Mouse (Mus musculus): Measurements from ENCODE around the gene Msln.

Gene Msln

DNA sequence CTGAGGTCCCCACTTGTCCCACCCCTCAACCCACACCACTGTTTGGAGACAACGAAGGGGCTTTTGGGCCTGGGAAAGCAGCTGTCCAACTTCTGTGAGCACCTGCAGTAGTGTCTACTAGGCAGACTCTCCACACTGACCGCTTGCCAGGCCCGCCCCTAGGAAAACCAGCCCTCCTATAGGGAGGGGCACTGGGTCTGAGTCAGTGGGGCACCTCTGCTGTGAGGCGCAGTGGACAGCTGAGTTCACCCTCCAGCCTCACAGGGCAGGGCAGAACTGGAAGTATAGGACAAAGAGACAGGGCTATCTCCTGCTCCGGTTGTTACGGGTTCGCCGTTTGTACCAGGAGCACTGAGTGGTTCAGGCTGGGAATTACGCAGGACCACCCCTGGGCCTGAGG lies at the start of gene Msln:
TSS of gene Msln (minus strand) at position 138 of the 400 bp plus-strand sequence.
- DNase-seq (ENCODE audit: low read depth, low spot score) = no peak

DNA sequence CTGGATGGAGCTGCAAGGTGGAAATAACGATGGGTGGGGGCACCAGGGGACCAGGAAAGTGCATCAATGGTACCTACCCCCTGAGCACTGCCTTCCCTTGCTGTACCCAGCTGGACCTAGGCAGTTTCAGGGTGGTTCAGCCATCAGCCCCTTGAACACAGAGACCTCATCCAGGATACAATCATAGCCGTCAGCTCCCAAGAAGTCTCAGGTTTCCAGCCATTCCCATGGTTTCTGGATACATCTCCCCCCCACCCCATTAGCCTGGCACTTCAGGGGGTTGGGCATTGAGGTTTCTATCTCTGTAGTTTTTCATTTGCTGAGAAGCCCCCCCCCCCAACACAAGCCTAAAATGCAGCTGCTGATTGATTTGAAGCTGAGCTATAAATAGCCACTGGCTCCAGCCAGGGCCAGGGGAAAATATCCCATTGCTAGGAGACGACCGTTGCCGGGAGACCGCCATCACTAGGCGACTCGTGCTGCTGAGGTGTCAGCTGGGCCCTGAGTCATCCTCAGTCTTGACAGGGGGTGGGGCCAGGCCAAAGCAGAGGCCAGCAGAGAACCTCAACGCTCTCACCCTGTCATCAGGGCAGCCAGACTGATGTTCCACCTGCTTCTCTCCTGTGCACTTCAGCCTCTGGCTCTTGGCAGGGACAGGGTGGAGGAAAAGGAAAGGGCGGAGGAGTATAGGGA lies 48.8 kb upstream of the Msln start:
- no peak for DNase-seq (ENCODE audit: low read depth, low spot score)

DNA sequence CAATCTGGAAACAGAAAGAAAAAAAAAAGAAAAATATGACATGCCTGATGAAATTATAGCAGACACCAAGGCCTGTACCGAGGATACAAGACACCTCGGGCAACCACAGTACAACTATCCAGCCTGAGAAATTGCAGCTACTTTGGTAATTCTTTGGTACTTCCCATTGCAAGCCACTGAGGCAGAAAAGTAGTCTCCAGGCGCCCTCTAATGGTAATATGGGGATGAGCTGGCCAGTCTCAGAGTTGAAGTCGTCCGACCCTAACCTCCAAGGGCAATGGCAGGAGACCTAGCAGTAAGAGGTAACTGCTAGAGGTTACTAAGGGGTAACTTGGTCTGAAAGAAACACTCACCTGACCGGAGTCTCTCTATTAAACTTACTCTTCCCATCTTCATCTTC lies 46.9 kb upstream of the Msln start:
- peak; percentile 83 for DNase-seq (ENCODE audit: low read depth, low spot score)

DNA sequence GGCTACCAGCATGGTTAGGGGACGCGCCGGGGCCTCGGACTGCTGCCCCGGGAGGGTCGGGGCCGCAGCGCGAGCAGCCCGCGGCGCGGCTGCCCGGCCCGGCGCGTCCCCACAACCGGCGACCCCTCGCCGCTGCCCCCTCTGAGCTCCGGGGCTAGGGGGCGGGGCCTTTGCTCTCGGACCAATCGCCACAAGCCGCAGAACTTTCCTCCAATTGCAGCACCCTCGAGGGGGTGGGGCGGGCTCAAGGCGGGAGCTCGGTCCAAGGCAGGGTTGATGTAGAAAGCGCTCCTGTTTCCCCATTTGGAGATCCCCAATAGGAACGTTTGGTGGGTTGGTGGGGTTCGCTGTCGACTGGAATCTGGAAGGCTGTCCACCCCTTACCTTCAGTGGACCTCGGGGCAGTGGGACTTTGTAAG lies 42.8 kb upstream of the Msln start, which contains the start of gene Metrn:
TSS of gene Metrn (minus strand) at position 186 of the 419 bp plus-strand sequence.
- peak; percentile 90 for DNase-seq (ENCODE audit: low read depth, low spot score)

DNA sequence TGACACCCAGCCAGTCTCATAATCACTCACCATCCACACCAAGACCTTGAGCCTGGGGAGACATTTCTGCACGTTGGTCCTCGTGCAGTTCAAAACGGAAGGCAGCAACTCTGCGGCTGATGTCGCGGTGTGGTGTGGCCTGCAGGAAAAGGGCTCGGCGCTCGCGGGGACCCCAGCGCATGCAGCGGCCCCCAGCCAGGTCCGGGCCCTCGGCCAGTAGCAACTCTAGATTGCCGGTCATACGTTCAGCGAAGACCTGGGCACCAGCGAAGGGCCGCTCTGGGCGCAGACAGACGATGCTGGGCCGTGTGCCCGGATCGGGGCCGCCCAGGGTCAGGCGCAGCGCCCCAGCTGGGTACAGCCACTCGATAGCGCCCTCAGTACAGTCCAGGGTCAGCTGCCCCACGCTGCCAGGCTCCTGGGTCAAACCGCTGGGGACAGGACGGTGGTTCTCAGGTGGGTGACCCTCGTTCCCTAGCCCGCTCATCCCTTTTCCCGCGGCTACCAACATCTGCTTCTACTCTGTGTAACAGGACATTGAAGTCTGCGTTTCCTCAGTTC lies 42.1 kb upstream of the Msln start:
- DNase-seq (ENCODE audit: low read depth, low spot score) = peak; percentile 39

DNA sequence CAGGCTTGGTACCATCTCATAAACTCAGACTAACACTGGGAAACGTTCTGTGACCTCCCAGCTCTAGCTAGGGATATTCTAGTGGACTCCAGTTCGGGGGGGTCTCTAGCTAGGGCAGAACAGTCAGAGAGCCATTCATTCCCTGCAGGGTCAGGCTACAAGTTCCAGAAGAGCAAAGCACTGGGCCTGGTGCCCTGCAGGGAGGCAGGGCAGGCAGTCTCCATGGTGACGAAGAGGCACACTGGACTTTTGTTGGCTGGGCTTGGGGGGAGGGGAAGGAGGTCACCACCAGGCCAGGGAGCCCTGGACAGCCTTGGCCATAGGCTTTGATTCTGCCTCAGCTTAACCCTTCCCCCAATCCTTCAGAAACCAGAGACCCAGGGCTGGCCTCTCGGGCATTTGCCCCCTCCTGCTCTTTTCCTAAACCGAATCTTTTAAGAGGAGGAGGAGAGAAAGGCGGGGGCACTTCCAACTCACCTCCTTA lies 41.5 kb upstream of the Msln start, which contains the start of gene AC134908.4:
TSS of gene AC134908.4 (minus strand) at position 51 of the 484 bp plus-strand sequence.
- DNase-seq (ENCODE audit: low read depth, low spot score) = no peak

DNA sequence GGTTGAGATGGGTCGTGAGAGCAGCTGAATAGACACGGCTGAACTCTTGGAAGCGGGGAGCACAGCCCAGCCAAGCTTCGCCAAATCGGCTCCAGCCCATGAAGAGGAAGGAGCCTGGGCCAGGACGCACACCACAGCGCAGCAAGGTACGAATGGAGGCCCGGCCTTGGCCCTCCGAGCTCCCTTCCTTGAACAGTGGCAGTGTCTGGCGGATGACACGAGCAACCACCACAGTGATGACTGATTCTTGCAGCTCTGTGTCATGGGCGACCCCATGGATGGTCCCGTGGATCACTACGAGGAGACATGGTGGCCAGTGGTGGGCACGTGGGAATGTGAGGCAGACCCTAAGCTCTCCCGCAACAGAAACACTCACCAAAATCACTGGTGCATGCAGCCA lies 40.8 kb upstream of the Msln start:
- DNase-seq (ENCODE audit: low read depth, low spot score) = no peak

DNA sequence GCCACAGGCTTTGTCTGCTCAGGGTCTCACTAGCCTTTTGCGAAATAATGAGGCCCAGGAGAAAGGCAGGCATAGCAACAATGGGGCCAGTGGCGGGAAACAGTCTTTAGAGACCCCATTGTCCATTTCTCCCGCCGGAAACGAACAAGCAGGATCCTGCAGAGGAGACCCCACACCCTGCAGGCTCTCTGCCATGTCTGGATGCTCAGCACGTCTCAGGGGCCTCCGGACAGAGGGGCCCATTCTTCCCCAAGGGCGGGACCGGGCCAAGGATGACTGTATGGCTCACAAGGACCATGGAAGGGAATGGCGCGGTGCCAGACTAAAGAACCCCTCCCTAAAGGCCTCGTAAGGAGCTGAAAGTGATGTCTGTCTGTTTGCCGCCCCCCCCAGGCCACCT lies 40.0 kb upstream of the Msln start:
- no peak for DNase-seq (ENCODE audit: low read depth, low spot score)

DNA sequence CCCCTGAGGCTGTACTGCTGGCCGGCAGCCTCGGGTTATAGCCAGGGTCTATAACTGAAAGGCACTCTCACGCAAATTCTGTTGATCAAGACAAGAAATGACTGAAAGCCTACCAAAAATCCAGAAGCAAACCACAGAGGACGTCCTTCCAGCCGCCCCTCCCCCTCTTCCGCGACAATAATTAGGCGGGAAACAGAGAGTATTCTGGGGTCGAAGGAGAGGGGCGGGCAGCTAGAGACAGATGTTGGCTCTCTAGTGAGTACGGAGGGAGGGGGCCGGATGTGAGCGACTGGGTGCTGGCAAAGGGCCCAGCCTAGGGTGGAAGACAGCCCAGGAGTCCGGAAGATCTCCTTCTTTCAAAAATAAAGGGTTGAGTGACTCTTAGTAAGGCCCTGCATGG lies 38.4 kb upstream of the Msln start, which contains the start of gene Fam173a:
TSS of gene Fam173a (minus strand) at position 287 of the 400 bp plus-strand sequence.
- peak; percentile 88 for DNase-seq (ENCODE audit: low read depth, low spot score)

DNA sequence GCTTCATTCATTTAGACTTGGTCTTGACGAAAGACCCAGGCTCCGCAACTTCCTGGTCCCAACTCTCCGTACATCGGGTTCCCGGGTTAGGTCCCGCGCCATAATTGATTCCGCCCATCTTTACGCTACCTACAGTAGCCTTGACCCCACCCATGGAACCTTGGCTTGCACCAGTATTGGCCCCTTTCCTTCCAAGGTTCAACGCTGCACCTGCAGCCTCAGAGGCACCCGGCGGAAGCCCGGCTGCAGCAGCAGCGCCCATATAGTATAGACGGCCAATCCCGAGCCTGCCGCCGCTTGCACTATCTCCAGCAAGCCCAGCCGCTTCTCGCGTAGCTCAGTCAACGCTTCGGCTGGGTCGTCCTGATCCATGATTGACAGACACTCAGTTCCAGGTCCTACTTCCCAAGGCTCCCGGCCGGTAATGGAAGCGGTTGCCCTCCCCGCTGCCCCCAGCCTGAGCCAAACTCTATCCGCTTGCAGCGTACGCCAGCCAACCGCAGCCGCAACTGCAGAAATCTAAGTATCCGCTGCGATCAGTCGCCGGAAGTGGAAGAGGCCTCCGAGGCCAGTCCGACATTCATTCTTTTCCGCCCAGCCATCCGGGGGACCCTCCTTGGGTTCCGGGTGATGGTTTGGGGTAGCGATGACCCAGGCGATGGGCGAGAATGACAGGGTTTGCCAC lies 37.8 kb upstream of the Msln start:
- DNase-seq (ENCODE audit: low read depth, low spot score) = peak; percentile 94

DNA sequence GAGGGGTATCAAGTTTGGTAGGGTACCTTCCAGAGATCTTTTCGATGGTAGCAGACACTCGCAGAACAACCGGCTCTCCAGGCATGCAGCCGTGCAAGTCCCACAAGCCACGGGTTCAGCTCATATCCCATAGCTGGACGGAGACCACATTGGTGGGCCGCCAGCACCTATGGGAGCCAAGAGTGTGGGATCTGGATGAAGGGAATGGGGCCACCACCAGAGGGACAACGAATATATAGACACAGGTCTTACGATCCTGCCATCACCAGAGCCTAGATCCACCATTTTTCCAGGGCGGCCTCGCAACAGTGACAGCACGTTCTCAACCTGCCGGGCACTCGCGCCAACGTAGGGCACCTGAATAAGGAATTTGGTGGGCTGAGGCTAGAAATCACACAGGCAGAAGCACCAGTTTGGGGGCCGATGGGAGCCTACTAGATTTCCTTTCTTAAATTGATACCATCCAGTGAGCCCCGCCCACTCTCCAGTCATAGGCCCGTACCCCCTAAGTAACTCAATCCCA lies 37.2 kb upstream of the Msln start:
- DNase-seq (ENCODE audit: low read depth, low spot score) = no peak

DNA sequence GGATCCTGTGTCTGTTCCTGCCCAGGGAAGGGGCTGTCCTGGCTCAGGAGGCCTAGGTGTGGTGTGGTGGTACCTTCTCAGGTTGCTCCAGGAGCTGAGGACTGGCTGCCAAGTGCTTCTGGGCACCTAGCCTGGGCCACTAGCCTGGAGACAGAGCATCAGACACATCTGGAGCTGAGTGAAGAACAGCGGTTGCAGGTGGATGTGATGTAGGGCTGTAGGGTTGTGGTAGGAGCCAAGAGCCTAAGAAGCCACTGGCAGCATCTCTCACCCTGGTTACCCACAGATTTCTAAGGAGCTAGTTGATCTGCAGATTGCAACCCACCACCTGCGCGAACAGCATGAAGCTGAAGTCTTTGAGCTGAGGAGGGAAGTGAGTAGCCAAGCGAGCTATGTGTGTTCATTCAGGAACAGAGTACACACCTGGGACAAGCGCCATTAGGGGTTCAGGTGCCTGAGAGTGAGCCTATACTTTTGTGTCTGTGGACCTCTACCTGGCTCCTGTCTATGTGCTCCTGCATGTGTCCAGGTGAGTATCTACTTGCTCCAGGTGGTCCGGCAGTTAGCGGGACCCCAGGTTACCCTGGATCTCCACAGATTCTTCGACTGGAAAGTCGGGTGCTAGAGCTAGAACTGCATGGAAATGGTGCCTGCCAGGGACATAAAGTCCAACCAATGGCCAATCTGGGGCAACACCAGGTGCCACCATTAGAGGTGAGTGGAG lies 32.8 kb upstream of the Msln start:
- DNase-seq (ENCODE audit: low read depth, low spot score) = no peak

DNA sequence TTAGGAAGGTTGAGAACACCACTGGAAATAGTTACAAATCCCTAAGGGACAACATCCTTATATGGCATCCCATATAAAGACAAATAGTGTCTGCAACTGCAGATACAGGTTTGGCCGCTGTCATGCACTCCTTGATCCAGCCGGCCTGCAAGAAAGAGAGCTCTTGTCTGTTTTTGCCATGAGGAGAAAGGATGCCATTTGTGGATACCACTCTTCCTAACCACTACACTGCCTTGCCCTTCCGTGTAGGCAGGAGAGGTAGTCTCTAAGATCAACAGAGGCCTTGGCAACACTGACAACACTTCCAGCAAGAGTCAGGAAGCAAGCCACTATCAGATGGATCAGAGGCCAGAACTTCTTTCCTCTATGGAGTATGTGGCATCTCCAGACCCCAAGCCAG lies 32.1 kb upstream of the Msln start, which contains the start of gene Ccdc78:
TSS of gene Ccdc78 (plus strand) at position 301 of the 400 bp plus-strand sequence.
- no peak for DNase-seq (ENCODE audit: low read depth, low spot score)

DNA sequence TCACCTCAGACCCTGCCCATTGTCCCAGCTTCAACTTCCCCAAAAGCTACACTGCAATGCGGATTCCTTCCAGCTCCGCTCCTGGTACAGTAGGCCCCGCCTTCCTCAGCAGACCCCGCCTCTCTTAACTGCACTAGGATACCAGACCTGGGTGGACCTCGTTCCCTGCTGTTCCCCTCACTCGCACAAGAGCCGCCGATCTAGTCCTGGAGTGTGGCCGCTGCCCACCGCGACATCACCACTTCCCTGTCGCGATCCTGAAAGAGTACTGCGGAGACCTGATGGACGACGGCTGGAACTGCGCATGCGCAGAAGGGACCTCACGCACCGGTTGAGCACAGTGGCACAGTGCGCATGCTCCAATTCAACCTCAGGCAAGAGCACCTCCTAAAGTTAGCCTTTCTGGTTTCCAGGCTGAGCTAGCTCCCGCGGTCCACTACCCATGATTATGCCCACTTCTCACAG lies 31.1 kb upstream of the Msln start, which contains the start of gene Haghl:
TSS of gene Haghl (minus strand) at position 393 of the 465 bp plus-strand sequence.
- DNase-seq (ENCODE audit: low read depth, low spot score) = peak; percentile 98

DNA sequence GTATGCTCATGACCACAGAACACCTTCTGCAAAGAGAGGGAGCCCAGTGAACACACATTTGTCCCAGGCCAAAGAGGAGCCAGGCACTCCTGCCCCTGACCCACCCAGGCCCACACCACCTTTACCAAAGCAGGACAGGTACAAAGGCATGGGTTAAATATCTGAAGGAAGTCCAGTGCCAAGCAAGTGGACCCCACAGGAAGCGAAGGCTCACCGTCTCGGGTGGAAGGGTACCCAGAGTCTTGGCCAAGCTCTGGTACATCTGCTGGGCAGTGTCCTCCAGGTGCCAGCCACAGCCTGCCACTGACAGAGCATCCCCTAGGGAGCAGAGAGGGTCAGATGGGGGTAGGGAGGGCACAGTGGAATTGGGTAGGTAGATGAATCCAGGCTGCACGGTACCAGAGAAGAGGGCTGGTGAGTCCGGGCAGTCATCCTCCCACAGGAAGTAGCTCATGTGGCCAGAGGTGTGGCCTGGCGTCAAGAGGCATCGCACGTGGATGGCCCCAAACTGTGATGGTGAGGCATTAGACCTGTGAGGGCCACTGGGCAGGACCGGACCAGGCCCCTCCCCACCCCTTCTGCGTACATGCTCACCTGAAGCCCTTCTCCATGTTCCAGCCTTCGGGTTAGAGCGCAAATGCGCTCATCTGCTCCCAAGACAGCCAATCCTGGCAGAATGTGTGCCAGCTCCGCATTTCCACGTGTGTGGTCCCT lies 29.8 kb upstream of the Msln start:
- DNase-seq (ENCODE audit: low read depth, low spot score) = no peak

DNA sequence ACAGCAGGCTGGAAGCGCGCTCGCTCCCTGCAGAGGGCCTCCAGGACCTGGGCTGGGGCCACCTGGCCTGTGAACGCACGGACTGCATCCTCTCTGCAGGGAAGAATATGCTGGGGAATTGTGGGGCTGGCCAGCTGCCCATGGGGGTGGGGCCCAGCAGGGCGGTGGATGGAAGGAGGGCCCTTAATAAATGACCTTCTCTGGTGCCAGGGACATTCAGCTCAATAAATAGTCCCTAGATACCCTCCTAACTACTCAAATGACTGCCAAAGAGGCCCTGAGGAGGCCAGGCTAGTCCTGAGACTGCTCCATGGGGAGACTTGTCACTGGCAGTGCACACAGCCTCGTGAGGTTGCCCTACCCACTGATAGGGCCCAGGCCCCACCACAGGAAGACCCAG lies 28.9 kb upstream of the Msln start:
- no peak for DNase-seq (ENCODE audit: low read depth, low spot score)

DNA sequence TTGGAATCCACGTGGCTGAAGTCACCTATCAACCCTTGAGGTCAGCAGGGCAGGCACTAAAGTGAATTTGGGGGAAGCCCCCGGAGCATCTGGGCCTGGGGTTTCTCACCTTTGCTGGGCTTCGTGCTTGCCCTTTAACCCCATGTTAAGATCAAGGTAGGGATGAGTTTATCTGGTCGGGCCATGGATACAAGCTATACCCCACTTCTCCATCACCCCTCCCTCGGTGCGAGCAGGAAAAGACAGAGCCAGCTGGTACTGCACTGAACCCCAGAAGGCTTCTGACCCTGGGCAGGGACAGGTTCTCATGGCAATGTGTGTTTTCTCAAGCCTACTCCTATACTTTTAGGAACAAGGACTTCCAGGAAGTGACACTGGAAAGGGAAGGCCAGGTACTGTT lies 27.2 kb upstream of the Msln start:
- no peak for DNase-seq (ENCODE audit: low read depth, low spot score)

DNA sequence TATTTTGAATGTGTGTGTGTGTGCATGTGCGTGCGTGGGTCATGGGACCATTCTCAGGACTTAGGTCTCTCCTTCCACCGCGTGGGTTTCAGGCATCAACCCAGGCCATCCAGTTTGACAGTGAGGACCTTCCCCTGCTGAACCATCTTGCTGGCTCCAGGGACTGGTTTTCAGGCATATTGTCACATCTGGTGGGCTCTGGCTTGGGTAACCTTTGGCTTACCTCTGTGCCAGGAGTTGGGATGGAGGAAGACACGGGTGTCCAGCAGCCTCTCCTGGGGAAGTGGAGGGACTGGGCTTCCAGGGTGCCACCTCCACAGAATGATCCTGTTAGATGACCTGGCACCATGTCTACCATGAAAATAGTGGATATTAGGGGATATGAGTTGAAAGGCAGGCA lies 23.8 kb upstream of the Msln start:
- no peak for DNase-seq (ENCODE audit: low read depth, low spot score)

DNA sequence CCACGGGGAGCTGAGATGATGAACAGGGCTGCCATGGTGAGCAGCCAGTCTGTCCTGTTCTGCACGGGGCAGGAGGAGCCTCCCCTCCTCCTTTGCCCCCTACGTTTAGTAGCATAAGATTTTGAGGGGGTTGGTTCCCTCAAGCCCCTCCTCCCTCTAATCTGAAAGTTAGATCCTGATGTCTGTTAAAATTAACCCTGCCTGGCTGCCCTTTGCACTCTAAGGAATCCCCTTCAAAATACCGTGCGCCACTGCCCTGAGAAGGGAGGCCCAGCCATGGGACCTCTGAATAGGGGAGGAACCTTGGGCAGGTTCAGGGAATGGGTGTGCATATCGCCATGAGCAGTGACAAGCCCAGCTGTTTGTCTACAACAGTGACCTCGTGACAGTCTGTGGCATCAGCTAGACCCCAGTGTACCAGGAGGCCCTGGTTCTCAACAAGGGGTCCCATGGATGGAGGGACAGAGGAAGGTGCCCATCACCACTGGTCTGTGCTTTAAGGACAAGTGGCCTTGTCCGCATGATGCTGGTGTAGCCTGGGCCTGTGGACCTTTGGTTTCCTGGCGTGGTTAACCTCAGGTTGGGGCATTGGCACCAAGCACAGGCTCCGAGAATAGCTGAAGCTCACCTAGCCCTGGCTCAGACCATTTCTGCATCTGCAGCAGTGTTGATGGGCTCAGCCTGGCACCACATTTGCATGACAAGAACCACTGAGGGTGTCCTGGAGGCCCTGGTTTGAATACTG lies 21.3 kb upstream of the Msln start:
- DNase-seq (ENCODE audit: low read depth, low spot score) = no peak

DNA sequence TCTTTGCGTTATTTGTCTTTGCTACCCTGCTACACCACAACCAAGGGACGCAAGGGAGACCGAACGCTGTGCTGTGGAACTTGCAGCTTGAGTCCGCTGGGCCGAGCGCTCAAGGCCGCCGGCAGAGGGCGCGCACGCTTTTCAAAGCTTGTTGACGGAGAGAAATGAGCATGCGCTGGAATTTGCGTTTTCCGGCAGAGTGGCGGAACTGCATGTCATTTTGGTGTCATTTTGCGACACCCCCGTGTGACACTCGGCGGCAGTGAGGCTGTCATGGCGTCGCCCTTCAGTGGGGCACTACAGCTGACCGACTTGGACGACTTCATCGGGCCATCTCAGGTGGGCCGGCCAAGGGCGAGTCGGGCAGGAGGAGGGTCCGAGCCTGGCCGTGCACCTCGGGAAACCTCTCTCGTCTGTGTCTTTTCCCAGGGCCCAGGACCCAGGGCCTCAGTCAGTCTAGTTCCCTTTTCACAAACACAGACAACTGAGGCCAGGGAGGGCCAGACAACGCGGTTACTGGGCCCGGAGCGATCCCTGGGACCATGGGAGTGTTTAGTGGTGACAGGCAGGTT lies 19.5 kb upstream of the Msln start, which contains the start of gene Narfl:
TSS of gene Narfl (plus strand) at position 228 of the 572 bp plus-strand sequence.
- peak; percentile 97 for DNase-seq (ENCODE audit: low read depth, low spot score)

Data from A20 (cell line).